Mouse (Mus musculus): ENCODE results near the gene Sec22c. TPM values are rescaled to one million over a fixed set of nuclear protein-coding genes. Genes with fewer than 3 reads are reported as not detected.

Sec22c gene
- total RNA-seq, 2 experiments from 2014 or later: 5.1 to 6.4 TPM

DNA sequence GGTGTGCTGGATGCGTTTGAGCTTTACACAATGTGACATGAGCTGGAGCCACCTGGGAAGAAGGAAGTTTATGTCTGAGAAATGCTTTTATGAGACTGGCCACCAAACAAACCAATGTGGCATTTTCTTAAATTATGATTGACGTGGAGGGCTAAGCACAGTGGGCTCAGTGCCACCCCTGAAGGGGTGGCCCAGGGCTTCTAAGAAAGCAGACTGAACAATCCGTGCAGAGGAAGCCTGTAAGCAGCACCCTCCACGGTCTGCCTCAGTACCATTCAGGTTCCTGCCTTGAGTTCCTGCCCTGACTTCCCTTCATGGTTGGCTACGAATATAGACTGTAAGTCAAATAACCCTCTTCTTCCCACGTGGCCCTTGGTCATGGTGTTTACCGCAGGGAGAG is 14.6 kb downstream of the Sec22c start:
- no peak for DNase-seq

DNA sequence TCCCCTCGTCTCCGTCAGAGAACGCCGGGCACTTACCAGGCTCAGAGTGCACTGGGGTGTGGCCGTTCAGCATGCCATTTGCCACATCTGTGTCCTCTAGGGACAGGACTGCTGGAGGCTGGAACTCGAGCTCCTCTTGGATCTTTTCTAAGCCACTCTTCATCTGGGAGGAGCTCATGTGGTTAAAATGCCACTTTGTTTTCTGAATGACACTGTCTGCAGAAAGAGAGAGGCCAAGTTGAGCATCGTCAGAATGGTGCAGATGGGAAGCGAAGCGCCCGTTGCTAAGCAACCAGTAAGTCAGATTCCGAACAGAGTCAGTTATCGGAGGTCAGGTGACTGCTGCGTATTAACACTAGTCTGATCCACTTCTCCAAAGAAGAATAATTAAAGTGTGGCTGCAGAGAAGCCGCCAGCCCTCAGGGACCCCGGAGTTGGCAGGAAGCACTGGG is 15.1 kb downstream of the Sec22c start:
- no peak for DNase-seq

DNA sequence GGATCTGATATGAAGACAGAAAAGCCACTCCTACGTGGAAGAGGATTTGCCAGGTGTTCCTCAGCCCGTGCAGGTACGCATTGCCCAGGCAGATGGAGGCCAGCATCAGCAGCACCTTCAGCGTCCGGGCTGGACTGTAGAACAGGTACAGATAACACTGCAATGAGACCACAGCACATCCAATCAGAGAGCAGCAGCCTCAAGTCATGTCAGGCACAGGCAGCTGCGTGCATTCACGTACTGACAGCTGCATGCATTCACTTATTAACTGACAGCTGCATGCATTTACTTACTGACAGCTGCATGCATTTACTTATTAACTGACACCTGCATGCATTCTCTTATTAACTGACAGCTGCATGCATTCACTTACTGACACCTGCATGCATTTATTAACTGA is 20.6 kb downstream of the Sec22c start:
- no peak for DNase-seq

DNA sequence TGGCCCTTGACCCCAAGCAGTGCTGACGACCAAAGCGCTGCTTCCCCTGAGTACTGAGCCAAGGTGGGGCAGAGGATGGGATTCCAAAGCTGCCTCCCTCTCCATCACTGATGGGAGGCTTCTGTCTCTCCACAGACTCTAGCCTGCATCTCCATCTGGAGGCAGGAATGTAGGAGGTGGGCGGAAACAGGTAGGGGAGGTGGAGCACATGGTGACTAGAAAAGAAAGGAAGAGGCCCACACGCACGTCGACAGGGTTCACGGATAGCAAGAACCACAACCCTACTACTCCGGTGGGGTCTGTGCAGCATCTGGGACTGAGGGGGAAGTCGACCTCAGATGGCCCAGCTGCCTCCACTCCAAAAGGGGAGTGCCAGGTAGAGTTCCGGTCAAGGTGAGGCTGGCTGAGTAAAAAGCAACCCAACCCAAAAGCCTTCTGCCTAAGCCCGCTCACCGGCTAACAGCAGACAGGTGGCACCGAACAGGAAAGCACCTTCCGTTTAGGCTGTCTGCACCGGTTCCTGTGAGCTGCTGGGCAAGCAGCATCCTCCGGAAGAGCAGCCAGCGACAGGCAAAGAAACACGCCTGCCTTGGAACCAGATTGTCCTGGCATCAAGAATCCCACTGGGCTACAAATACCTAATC is 23.1 kb downstream of the Sec22c start:
- no peak for DNase-seq

DNA sequence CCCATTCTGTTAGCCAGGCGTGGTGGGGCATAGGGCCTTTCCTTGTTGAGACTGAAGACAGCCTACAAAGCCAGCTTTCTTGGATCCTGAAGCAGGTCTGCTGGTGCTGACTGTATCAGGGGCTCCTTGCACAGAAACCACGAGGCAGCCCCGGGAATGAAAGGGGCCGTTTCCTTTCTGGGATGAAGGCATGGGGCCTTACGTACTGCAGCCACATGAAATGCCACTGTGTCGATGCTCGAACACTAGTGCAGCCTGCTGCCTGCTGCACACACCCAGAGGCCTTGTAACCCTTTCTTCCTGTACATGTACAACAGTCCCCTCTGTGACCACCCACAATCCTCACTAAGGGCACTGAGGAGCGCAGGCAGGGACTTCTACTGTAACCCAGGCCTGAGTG is 24.1 kb downstream of the Sec22c start:
- no peak for DNase-seq

DNA sequence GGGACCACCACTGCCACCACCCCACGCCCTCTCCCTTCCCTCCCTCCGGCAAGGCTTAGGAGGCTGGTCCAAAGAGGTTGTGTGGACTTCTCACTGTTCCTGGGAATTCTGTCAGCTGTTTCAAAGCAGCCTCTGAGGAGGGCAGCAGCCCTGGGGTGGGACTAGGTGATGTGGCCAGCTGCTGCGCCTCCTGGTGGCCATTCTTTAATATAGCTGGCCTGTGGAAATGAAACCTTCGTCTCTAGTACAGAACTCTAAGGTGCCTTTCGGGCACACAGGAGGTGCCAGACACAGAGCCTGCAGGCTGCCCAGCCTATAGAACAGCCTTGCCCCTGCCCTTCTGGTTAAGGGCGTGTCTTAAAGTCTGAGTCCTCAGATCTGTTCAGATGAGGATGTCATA is 25.7 kb downstream of the Sec22c start:
- peak; percentile 73 for DNase-seq

DNA sequence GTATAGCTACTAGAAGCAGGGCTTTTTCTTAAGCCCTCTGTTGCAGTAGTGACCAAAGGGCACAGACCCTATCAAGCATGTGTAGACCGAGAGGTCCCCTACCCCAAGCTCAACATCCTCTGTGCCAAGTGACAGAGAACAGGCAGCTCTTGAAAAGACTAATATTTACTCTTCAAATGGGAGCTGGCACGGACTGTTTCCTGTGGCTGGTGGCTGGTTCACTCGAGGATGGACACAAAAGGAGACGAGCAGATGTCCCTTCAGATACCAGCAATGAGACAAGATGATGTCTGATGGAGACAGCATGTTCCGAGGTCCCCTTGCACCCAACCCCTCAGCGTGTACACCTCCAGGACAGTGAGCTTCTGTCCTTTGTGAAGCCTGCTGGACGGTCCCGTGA is 27.8 kb downstream of the Sec22c start:
- DNase-seq: no peak

DNA sequence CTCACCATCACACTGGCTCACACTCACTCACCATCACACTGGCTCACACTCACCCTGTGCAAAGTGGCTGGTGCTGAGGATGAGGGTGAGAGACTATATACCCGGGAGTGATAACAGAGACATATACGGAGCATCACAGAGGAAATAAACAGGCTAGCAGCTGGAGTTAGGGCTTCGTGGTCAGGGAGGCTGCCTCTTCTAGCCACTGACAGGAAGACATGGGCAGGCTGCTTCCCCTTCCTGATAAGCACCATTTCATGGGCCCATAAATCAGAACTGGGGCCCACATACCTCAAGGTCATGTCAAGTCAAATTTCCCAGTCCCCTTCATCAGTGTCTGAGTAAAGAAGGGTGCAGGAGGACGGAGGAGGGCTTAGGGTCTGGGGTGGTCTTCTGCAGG is 28.2 kb downstream of the Sec22c start:
- no peak for DNase-seq

DNA sequence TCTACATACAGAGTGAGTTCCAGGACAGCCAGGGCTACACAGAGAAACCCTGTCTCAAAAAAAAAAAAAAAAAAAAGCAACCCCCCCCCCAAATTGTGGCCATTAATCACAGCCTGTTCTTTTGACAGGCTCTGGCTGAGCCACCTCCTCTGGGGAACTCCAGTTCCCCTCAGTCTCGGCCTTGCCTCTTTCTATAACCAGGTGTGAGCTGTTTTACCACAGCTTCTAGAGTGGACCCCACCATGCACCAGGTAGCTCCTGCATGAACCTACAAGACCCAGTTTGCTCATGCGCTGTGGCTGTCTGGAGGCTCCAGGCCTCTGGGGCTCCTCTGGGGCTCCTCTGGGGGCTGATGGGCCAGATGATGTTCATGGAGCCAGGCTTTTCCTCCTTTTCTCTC is 29.7 kb downstream of the Sec22c start:
- DNase-seq: no peak

DNA sequence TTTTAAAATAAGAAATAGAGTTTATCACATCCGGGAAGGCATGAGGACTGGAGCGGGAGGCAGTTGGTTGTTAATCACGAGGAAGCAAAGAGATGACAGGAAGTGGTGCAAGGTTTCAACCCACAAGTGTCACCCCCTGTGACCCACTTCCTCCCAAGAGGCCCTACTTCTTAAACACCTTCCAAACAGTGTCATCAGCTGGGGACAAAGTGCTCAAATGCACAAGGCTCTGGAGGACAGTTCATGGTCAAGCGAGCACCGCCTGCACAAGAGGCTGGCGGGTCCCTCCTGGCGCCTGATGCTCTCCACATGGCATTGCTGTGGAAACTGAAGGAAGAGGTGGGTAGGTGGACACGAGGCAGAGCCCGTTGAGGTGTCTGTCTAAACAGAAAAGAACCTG is 30.3 kb downstream of the Sec22c start:
- DNase-seq: no peak

DNA sequence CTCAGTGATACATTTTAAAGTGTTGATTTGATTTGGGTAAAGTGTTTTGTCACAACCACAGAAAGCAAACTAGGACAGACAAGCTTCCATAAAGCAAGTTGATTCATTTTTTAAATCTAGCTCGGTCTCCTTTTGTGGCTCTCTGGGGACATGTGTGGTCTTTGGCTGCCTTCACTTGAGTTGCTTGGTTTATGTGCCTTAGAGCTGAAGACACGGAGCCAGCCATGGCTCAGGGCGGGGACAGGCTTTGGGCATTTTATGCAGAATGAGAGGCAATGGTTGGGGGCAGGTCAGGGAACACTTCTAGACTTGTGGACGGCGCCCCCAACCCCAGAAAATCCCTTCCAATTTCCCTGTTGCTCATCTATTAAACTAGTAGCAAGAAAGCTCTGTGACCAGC is 31.6 kb downstream of the Sec22c start:
- DNase-seq: no peak

DNA sequence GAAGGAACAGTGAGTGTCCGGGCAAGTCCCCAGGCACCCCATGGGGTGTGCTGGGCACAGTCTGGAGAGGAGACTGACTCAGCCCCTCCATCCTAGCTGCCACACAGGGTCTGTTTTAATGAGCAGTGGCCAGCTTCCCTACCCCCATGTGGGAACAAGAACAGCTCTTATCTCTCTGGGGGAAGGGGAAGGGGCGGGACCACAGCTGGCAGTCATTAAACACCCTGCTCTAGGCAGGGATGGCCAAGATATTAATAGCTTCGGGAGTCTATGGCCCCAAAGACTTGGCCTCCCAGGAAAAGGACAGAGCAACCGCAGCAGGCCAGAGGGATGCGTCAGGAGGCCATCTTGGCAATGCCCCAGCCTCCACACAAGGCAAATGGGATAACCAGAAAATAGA is 33.0 kb downstream of the Sec22c start:
- peak; percentile 68 for DNase-seq

DNA sequence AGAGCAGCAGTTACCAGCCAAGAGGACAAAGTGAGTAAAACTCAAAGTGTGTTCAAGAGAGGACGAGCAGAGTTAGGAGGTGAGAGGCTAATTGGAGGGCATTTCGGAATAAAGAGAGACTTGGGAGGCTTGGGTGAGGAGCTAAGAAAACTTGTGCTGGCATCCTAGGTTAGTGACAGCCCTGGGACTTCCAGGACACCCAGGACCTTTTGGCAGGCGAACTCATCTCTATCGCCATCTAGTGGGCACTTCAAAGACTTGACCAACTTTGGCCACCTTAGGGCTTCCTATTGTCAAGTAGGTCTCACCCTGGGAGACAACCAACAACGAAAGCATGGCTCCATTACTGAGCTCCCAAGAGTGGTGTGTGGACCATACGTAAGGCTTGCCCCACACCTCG is 34.0 kb downstream of the Sec22c start:
- DNase-seq: peak; percentile 67

DNA sequence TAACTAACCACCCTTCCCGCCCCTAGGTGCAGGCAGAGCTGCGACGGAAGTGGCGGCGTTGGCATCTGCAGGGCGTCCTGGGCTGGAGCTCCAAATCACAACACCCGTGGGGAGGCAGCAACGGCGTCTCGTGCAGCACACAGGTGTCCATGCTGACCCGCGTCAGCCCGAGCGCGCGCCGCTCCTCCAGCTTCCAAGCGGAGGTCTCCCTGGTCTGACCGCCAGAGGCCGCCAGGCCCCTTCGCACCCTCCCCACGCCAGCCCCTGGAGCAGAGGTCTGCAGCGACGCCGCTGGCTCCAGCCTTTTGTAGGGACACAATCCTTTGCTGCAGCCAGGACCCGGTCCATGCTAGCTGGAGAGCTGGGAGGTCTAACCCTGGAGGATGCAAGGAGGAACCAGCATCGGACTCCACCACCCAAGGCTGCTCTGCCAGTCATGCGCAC is 35.9 kb downstream of the Sec22c start:
- peak; percentile 86 for DNase-seq

DNA sequence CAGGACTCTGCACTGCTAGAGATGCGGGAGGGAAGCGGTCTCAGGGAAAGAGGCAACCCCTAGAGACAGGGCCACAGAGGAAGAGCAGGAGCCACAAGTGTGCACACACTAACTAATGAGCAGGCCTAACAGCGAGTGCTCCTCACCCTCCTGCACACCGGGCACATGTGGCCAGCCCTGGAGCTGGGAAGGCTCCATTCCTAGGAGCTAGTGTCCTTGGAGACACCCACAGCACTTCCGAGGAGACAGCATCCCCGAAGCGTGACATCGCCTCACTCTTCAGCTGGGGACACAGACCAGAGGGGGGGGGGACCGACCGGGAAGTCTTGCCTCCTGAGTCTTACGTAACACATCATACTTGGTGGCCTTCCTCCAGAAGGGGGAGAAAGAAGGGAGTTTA is 37.5 kb downstream of the Sec22c start:
- no peak for DNase-seq

DNA sequence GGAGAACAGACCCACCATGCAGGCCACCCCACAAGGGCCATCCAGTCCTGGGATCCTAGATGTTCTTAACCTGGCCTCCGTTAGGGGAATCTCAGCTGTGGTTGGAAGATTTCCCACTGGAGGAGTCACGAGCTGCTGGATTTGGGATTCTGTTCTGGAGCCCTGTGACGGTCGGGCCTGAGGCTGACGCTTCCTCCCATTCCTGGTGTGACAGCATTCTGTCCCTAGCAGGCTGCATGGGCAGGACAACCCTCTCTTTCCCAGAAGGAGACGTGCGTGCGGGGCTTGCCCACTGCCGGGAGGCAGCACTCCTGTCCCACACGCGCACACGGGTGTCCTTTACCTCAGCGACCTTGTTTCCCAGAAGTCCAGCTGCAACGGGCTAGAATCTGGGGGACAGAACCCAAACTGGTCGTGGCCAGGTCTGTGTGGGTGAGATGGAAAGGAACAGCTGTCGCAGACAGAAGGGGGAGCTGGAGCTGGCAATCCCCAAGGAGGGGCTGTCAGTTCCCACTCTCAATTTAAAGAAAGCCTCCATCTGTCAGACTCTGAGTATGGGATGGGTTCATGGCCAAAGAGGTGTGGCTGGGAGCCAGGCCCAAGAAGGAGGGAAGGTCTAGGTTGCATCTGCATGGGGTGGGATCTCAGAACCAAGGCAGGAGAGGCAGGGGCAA is 38.2 kb downstream of the Sec22c start:
- DNase-seq: peak; percentile 58

DNA sequence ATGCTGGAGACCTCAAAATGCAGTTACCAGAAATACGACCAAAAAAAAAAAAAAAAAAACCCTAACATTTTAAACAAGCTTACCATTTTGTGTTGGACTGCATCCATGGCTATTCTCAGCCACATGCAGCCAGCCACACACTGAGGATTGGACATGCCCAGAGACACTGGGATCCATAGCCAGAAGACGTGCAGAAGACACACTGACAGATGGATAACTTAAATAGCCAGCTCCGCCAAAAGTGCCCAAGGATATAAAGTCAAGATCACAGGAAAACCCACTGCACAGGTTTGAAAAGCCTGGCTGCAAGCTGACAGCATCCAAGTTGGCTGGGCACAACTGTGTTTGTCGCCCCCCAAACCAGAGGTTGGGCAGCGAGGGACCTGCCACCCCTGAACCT is 41.2 kb downstream of the Sec22c start:
- no peak for DNase-seq

DNA sequence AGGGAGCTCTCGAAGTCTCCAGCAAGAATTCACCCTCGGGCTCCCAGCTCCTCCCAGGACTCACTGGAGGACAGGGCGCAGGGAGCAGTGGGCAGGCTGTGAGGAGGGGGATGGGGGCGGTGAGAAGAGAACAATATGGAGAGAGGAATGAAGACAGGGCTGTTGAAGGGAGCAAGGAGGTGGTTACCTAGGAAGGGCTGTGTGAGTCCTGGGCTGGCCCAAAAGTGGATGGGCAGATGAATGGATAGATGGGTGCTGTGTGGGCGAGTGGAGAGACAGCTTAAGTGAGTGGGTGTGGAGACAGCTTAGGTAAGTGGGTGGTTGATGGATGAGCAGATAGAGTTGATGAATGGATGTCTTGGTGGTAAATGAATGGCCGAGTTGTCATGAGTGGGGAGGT is 41.8 kb downstream of the Sec22c start:
- DNase-seq: no peak

DNA sequence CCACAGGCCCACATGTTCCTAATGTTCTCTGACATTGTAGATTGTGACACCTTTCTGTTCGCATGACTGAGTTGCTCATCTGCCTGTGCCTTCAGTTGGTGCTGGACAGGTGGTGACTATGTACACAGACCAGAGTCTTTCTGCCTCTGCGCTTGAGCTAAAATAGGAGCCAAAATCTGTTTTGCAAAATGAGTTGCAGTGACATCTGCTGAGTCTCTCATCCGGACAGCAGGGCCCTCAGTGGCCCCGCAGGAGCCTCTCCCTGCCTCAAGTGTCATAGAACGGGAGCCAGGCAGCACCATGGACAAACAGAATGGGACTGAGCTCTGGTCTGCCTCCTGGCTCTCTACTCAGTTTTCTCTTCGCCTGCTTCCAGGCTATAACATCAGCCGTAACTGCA is 45.5 kb downstream of the Sec22c start:
- DNase-seq: no peak

DNA sequence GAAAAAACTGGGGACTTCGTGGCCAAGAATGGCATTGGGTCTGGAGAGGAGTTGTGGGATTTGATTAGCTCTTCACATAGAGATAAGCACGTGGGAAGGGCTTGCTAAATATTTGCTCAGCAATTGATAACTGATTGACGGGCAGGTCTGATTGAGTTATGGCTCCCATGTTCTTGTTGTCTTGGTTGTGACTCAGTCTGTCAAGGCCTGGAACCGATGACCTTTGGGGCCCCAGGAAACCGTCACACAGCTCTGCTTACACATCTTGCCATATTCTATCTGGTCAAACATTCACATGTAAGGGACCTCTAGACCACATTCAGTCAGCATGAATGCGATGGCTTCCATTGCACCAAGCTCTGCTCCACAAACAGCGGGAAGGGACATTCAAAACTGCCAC is 47.0 kb downstream of the Sec22c start:
- no peak for DNase-seq

DNA sequence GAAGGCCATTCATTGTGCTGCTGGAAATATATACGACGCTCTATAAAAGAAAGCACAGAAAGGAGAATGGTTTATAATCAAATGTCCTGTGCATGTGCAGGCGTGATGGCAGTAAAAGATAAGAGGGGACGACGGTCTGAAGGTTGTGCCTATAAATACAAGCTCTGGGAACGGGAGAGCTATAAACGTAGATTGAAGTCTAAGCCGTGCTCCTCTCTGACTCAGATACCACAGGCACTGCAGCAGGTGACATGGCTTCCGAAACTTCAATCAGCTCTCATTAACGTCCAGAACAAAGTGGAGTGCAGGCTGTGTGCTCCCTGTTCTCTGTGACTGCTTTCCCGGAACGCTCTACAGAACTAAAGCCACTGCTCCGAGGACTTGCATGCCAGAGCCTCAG is 48.1 kb downstream of the Sec22c start:
- DNase-seq: no peak

DNA sequence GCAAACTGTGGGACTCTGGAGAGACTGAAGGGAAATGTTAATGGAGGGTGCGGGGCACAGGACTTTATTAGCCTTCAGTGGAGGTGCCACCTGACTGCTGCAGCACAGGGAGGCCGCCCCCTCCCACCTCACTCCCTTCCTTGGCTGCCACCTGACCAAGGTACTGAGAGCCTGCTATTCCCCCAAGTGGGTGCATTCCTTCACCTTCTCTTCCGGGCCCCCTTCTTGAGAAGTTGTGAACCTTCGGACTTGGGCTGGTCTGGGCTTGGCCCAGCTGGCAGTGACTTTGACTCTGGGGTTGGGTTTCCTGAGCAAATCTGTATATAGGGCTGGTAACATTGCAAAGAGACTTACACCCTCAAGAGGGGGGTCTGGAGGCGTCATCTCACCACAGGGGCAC is 49.0 kb downstream of the Sec22c start:
- DNase-seq: no peak

DNA sequence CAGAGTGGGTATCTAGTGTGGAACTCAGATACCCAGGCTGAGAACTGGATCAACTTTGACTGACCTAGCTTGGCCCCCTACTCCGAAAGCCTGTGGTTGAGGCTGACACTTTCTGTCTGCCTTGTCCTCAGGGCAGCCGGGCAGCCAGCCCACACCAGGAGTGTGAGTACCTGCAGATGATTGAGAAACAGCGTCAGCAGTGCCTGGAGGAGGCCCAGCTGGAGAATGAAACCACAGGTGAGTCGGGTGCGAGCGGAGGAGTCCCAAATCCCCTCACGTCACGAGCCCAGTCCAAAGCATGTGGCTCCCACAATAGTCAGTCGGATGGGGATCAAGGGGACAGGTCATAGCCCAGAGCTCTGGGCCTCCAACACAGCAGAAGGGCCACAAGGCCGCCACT is 51.6 kb downstream of the Sec22c start:
- DNase-seq: no peak

DNA sequence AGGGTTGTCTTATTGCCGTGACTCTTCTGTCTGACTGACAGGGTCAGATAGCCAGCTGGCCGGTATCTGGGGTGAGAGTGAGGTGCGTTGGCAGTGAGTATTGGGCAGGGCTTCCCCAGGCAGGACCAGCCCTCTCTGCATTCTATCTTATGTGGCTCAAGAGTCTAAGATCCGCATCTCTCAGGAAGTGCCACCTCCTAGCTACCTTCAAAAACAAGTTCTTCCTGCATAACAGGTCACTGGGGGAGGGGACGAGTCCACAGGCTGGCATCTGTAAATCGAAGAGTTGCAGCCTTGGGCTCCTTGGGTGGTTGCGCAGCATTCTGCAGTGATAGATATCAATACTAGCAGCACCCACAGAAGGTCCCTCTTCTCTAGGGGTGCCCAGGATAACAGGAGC is 58.3 kb downstream of the Sec22c start:
- DNase-seq: no peak

DNA sequence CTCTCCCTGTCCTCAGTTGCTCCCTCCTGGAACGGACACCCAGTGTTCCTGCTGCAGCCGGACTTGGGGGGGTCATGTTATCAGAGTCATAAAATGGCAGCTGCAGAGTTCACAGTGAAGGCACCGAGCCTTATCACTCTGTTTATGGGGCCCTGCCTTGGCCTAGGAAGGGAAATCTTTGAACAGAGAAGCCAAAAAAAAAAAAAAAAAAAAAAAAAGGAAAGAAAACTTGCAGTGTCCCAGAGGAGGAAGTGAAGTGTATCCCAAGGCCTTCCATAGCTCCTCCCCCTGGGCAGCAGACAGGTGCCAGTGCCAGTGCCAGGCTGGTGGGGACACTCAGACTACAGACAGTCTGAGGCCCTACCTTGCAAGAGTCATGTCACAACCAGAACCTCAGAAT is 60.4 kb downstream of the Sec22c start:
- no peak for DNase-seq

Data from heart, postnatal 4 days (tissue).